Mouse (Mus musculus) retina, postnatal 7 days (tissue): ENCODE measurements around the gene Anxa3.

Experiments used
- DNase-seq: peaks from one replicate; pipeline ENCODE4 v3.0.0-alpha.2; 2012; ENCODE audit warnings: low read depth, low spot score

Gene Anxa3

GRCm38 (mm10) chr5:96792936-96793718, at the start of gene Anxa3:
TSS of gene Anxa3 (plus strand) at chr5:96793339.
- no peak for DNase-seq

DNA sequence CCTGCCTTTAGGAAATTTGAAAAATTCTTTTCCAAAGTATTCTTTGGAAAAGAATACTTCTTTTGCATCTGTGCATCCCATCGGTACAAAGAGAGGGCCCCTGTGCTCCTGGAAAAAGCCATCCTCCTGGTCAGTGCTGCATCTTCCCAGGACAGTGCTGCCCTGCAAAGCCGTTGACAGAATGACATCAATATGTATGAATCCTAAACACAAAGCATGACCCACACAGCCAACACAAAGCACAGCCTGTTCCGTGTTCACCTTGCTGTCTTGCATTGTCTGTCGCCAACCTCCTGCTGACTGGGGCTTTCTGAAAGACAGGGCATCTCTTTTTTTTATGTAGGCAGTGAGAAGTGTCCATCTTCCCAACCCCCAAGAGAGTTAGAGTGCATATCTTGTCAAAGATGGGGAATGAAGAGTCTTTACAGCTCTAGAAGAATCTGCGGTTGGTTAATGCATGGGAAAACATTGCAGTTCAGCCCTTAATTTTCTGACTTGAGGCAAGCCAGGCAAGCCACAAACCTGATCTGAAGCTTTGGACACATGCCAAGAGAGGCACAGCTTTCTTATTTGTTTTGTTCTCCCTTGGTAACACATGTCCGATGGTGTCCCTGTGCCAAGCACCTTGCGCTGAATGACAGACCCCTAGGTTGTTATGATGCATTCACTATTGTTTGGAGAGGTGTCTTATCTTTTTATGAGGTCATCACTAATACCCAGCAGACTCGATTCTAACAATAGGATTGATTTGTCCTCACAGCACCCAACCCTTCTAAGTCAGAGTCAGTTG, 45.7 kb upstream of the Anxa3 start:
- no peak for DNase-seq

GRCm38 (mm10) chr5:96757615-96758014, 35.5 kb upstream of the Anxa3 start:
- no peak for DNase-seq

- no peak for DNase-seq
Measured at GRCm38 (mm10) chr5:96762021-96762420, 31.1 kb upstream of the Anxa3 start.

- DNase-seq = peak; percentile 71
Measured at GRCm38 (mm10) chr5:96768846-96769471, 24.2 kb upstream of the Anxa3 start.

- no peak for DNase-seq
Measured at GRCm38 (mm10) chr5:96783506-96784288, 9.4 kb upstream of the Anxa3 start.

DNA sequence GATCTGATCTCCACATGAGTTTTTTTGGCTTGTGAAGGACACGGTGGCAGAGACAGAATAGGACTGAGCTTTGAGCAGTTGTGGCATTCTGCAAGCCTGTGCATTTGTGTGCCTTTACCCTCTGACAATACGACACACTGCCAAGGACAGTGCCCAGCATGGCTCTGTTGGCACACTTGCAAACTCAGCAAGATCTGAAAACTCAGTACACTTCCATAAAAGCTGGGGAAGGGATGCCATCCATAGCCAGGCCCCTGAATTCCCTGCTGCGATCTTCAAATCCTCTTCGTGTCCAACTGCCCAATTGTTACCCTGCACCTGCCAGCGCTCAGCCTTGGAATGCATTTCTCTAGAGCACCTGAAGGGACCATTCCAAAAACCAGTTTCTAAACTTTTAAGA, 8.0 kb upstream of the Anxa3 start:
- no peak for DNase-seq

- DNase-seq = no peak
Measured at GRCm38 (mm10) chr5:96792422-96792821, 717 bp upstream of the Anxa3 start.

- DNase-seq = no peak
Measured at GRCm38 (mm10) chr5:96793953-96794635, 955 bp downstream of the Anxa3 start.

DNA sequence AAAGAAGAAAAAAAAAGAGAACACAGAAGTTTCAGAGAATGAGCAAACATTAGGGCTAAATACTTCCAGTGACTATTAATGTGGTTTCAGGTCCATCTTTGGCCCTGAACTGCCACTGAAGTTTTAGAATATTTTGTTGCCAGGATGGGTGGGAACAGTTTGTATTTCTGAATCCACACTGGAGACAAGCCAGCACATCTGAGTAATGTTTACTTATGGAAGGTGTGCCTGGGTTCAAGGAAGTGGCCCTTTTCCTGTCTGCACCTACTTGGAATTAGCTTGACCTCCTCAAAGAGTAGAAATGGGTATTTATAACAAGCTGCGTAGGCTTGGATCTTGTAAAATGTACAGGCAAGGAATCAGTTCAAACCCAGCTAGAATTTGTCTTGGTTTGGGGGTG, 2.6 kb downstream of the Anxa3 start:
- DNase-seq = no peak

GRCm38 (mm10) chr5:96797465-96797864, 4.3 kb downstream of the Anxa3 start:
- no peak for DNase-seq

DNA sequence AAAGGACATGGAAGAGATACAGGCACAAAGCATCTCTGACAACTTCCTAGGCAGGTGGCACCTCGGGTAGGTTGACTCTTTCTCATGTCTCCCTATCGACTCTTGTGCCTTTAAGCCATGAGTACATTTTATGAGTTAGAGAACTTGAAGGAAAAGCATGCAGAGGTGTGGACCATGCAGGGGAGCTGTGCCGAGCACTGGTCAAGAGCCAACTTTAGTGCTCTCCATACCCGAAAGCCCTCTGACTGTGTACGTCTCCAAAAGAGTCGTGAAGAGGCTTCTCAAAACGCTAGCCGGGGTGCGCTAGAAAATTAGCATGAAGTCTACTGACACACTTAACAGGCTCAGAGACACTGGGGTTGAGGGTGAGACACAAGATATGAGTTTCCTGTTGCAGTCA, 6.0 kb downstream of the Anxa3 start:
- no peak for DNase-seq

- no peak for DNase-seq
Measured at GRCm38 (mm10) chr5:96799969-96800368, 6.8 kb downstream of the Anxa3 start.

- no peak for DNase-seq
Measured at GRCm38 (mm10) chr5:96802185-96802584, 9.0 kb downstream of the Anxa3 start.

DNA sequence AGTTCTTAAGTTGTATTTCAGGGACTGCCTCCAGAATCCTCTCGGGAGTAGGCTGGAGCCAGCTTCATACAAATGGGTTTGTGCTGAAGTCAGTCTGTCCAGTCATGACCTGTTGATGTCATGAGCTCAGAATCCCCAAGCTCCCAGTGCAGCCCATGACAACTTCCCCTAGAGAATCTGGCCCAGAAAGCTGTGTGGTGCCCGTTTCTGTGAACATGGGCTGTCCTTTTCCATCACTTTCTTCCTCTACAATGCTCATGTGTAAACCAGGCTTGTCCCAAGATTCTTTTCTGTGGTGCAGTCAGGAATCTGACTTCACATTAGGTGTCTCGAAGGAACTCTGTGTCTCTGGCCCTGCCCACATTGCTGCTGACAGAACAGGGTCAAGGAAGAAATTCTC, 10.0 kb downstream of the Anxa3 start:
- no peak for DNase-seq

DNA sequence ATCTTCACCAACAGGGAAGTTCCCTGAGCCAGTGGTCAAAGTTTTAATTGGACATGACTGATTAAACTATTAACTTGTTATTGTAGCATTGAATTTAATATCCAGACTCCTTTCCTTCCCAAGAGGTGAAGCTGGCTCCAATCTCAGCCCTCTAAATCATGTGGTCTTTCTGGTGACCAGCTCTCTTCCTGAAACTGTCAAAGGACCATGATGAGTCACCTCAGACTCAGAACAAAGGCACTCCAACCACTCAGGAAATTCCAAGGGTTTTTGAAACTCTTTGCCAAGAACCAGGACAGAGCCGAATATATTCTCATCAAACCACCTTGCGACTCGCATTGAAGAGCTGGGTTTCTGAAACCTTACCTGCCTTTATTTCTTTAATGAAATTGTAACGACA, 11.2 kb downstream of the Anxa3 start:
- DNase-seq = no peak

DNA sequence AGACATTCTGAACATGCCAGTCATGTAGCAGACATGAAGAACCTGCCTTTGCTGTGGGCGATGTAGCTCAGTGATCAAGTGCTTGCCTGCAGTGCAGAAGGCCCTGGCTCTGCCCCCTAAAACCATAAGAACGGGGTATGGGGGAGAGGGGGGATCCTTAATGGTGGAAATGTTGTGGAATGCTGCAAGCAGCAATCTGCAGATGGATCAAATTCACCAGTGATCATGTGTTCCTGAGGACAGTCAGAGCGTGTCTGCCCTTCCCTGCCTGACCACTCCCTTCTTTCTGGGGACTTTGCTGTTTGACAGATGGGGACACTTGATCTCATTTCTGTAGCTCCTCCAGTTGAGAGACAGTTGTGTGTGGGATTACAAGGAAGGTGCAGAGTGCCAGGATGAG, 11.7 kb downstream of the Anxa3 start:
- DNase-seq = no peak

- DNase-seq = no peak
Measured at GRCm38 (mm10) chr5:96810620-96811019, 17.5 kb downstream of the Anxa3 start.

GRCm38 (mm10) chr5:96824769-96825327, 31.7 kb downstream of the Anxa3 start:
- no peak for DNase-seq

DNA sequence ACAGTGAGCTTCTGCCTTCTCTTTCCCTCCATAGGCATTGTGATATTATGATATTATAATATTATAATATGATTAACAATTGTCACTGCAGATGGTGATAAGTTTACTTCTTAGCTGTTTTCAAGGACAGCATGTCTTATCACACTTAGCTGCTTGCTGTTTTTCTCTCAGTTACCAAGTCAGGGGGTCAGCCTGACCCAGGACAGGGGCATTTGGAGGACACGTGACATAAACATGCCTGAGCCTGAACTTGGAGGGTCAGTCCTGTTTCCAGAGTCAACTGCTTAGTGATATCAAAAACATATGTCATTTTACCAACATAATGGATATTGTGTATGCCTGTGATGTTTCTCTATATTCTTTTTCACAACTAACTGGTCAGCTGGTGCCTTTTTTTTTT, 34.0 kb downstream of the Anxa3 start:
- DNase-seq = no peak

DNA sequence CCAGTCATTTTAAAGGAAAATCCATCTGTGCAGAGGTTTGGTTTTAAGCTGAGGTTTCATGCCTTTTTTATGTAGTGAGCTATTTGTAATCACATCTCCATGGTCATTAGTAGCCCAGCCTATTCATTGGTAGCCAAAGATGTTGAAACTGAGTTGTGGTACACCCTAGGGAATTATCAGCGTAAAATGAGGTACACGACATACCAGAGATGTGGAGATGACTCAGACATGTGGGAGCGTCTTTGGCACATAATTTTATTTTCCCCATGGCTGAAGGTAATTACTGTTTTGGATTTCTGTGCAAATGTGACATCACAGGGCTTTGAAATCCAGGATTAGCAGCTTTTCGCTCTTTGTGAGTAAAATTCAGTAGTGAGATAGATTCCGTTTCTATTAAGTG, 41.2 kb downstream of the Anxa3 start:
- no peak for DNase-seq
